Mouse (Mus musculus): Measurements from ENCODE around the gene Zfp644.
"Not testable (repeated sequence)": the region's sequence is repeated elsewhere in the genome, so short reads cannot be mapped to it uniquely, and the experiment has no call there.

Gene Zfp644

GRCm38 (mm10) chr5:106696396-106697337 is at the start of gene Zfp644:
TSS of gene Zfp644 (minus strand) at chr5:106697287.
- DNase-seq = peak; percentile 89

- no peak for DNase-seq
Measured at GRCm38 (mm10) chr5:106739716-106740115, 42.6 kb upstream of the Zfp644 start.

- no peak for DNase-seq
Measured at GRCm38 (mm10) chr5:106723487-106723886, 26.4 kb upstream of the Zfp644 start.

GRCm38 (mm10) chr5:106722771-106723170 is 25.7 kb upstream of the Zfp644 start:
- DNase-seq = no peak

GRCm38 (mm10) chr5:106711870-106712277 is 14.8 kb upstream of the Zfp644 start:
- peak; percentile 25 for DNase-seq

GRCm38 (mm10) chr5:106711220-106711726 is 14.2 kb upstream of the Zfp644 start:
- no peak for DNase-seq

GRCm38 (mm10) chr5:106710611-106711010 is 13.5 kb upstream of the Zfp644 start:
- no peak for DNase-seq

- no peak for DNase-seq
Measured at GRCm38 (mm10) chr5:106710085-106710409, 13.0 kb upstream of the Zfp644 start.

GRCm38 (mm10) chr5:106709388-106710084 is 12.4 kb upstream of the Zfp644 start:
- no peak for DNase-seq

- DNase-seq = no peak
Measured at GRCm38 (mm10) chr5:106706363-106706762, 9.3 kb upstream of the Zfp644 start.

- DNase-seq = no peak
Measured at GRCm38 (mm10) chr5:106705162-106705561, 8.1 kb upstream of the Zfp644 start.

GRCm38 (mm10) chr5:106695681-106696395 is 1.2 kb downstream of the Zfp644 start:
- peak; percentile 75 for DNase-seq

- no peak for DNase-seq
Measured at GRCm38 (mm10) chr5:106695141-106695540, 1.9 kb downstream of the Zfp644 start.

GRCm38 (mm10) chr5:106694683-106695082 is 2.4 kb downstream of the Zfp644 start:
- DNase-seq = no peak

- DNase-seq = no peak
Measured at GRCm38 (mm10) chr5:106693034-106693433, 4.1 kb downstream of the Zfp644 start.

GRCm38 (mm10) chr5:106680636-106681458 is 16.2 kb downstream of the Zfp644 start:
- no peak for DNase-seq

GRCm38 (mm10) chr5:106679659-106680058 is 17.4 kb downstream of the Zfp644 start:
- no peak for DNase-seq

GRCm38 (mm10) chr5:106678823-106679222 is 18.3 kb downstream of the Zfp644 start:
- DNase-seq = not testable (repeated sequence)

GRCm38 (mm10) chr5:106676784-106677183 is 20.3 kb downstream of the Zfp644 start:
- no peak for DNase-seq

- no peak for DNase-seq
Measured at GRCm38 (mm10) chr5:106672597-106672996, 24.5 kb downstream of the Zfp644 start.

GRCm38 (mm10) chr5:106671893-106672292 is 25.2 kb downstream of the Zfp644 start:
- DNase-seq = no peak

GRCm38 (mm10) chr5:106664910-106665309 is 32.2 kb downstream of the Zfp644 start:
- DNase-seq = no peak

Data from right cerebral cortex, postnatal 4 days (tissue).